Mouse (Mus musculus) hindbrain, postnatal 0 days (tissue): ENCODE measurements around the gene Ccl7. TPM values are rescaled to one million over a fixed set of nuclear protein-coding genes. Genes with fewer than 3 reads are reported as not detected.

Source experiments
- ATAC-seq: fragments of 200-750 bp; cut with Nextera tagmentation; 2 replicates; pipeline ENCODE4 v1.8.0; 2017; ENCODE audit warnings: mild to moderate bottlenecking, moderate TSS enrichment, moderate library complexity
- DNase-seq: peaks from one replicate; pipeline ENCODE4 v3.0.0-alpha.2; 2015; ENCODE audit warnings: low spot score
- H3K27ac ChIP-seq: fragments of 300-500 bp; sonication (generic); 2 replicates; pipeline ENCODE4 v1.5.1; 2014; ENCODE audit warnings: mild to moderate bottlenecking
- H3K27me3 ChIP-seq: fragments of 300-500 bp; sonication (generic); 2 replicates; pipeline ENCODE4 v1.6.1; 2014; ENCODE audit warnings: low read length, mixed read lengths; ENCODE audit not compliant: insufficient read depth
- H3K36me3 ChIP-seq: fragments of 300-500 bp; sonication (generic); 2 replicates; pipeline ENCODE4 v1.6.1; 2014; ENCODE audit warnings: low read length, mixed read lengths; ENCODE audit not compliant: insufficient read depth
- H3K4me1 ChIP-seq: fragments of 300-500 bp; sonication (generic); 2 replicates; pipeline ENCODE4 v1.6.1; 2014; ENCODE audit warnings: antibody characterized with exemption, low read length, mixed read lengths; ENCODE audit not compliant: insufficient read depth
- H3K4me2 ChIP-seq: fragments of 300-500 bp; sonication (generic); 2 replicates; pipeline ENCODE4 v1.6.1; 2014; ENCODE audit warnings: low read depth, mild to moderate bottlenecking, low read length, moderate library complexity, mixed read lengths
- H3K4me3 ChIP-seq: fragments of 300-500 bp; sonication (generic); 2 replicates; pipeline ENCODE4 v1.5.1; 2014; ENCODE audit warnings: low read length
- H3K9ac ChIP-seq: fragments of 300-500 bp; sonication (generic); replicated peaks from 2 replicates; pipeline ENCODE4 v1.6.1; 2014; ENCODE audit warnings: mild to moderate bottlenecking, low read length, moderate library complexity, mixed read lengths
- H3K9me3 ChIP-seq: fragments of 300-500 bp; sonication (generic); 2 replicates; pipeline ENCODE4 v1.6.1; 2016; ENCODE audit warnings: low read length, mixed read lengths
- CTCF ChIP-seq: IDR thresholded peaks from 2 replicates; pipeline ENCODE4 v1.5.1; 2016; ENCODE audit warnings: antibody characterized with exemption, control low read depth, low read depth
- WGBS: fragments of 180-500 bp; shearing (Covaris S2); extraction: QIAGEN DNeasy Blood & Tissue Kit; methylation state at CpG from one replicate; pipeline ENCODE4 v1.1.7; 2014; 5-methylcytosine and 5-hydroxymethylcytosine counted together
- polyA plus RNA-seq: library from polyadenylated mRNA; unstranded; fragments of >200 nt; fragmentation: Nextera tagmentation; extraction: Ambion mirVana; gene quantifications from 2 replicates; pipeline ENCODE4 v1.2.1, GENCODE M21; 2015
- total RNA-seq: library from RNA; depleted of rRNA; stranded (reverse); fragments of >200 nt; gene quantifications from 2 replicates; pipeline ENCODE4 v1.2.3, GENCODE M21; 2014

Ccl7 gene
- total and polyA plus RNA-seq, 2 experiments from 2014 or later, result 0.42 to 1.1 TPM

GRCm38 (mm10) chr11:82019389-82019788, 26.1 kb upstream of the Ccl7 start:
- DNase-seq (no peak), ATAC-seq (no peak)
- TF ChIP-seq CTCF, result no peak
- H3K4me1 ChIP-seq, result no peaks in the 10 kb centered on the region
- WGBS, result 23% methylated on average over 2 of the region's 2 CpGs
- H3K4me2 ChIP-seq, result no peak overlapping the region
- H3K9ac ChIP-seq, result no peak overlapping the region
- no peaks in the 10 kb centered on the region for H3K27me3 ChIP-seq
- H3K4me3 ChIP-seq, result no peak overlapping the region
- H3K27ac ChIP-seq, result no peak overlapping the region
- no peaks in the 10 kb centered on the region for H3K9me3 ChIP-seq
- H3K36me3 ChIP-seq, result no peaks in the 10 kb centered on the region

GRCm38 (mm10) chr11:82019793-82020192, 25.7 kb upstream of the Ccl7 start:
- ATAC-seq (no peak), DNase-seq (no peak)
- H3K27me3 ChIP-seq, result no peaks in the 10 kb centered on the region
- no peak overlapping the region for H3K27ac ChIP-seq
- H3K36me3 ChIP-seq, result no peaks in the 10 kb centered on the region
- H3K9me3 ChIP-seq, result no peaks in the 10 kb centered on the region
- TF ChIP-seq CTCF, result no peak
- no peaks in the 10 kb centered on the region for H3K4me1 ChIP-seq
- H3K4me3 ChIP-seq, result no peak overlapping the region
- no peak overlapping the region for H3K9ac ChIP-seq
- no peak overlapping the region for H3K4me2 ChIP-seq

- Histone ChIP-seq H3K9ac (no peak overlapping the region), H3K4me3 (no peak overlapping the region), H3K27ac (no peak overlapping the region), H3K27me3 (no peaks in the 10 kb centered on the region), H3K4me2 (no peak overlapping the region), H3K36me3 (no peaks in the 10 kb centered on the region), H3K4me1 (no peaks in the 10 kb centered on the region), H3K9me3 (no peaks in the 10 kb centered on the region)
- ATAC-seq (no peak), DNase-seq (no peak)
- TF ChIP-seq CTCF, result no peak
- WGBS, result 66% methylated on average over 3 of the region's 3 CpGs
Observed at GRCm38 (mm10) chr11:82021406-82021805, 24.1 kb upstream of the Ccl7 start.

DNA sequence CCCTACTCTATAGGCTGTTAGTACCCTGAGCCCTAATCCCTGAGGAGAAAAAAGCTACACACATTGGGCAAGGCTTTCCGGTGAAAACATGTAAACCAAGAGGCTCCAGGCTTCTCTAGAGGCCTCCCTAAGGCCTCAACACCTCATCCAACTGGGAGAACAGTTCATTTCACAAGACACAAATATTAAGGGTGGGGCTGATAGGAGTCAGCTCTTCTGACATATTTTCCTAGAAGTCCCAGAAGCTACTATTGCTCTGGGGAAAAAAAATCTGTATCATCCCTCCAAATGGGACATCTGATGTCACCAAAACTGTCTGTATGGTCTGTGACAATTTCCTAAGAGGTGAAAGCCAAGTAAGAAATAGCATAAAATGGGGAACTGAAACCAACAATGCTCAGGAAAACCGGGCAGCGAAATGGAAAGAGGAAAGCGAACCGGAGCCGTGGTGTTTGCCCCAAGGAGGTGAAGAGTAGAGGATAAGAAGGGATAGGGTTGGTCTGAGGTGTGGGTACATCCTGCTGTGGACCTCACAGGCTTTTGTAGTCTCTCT, 22.9 kb upstream of the Ccl7 start:
- ATAC-seq, result no peak
- Histone ChIP-seq H3K27me3 (no peaks in the 10 kb centered on the region), H3K27ac (no peak overlapping the region), H3K9ac (no peak overlapping the region), H3K9me3 (no peaks in the 10 kb centered on the region), H3K4me1 (no peaks in the 10 kb centered on the region), H3K36me3 (no peaks in the 10 kb centered on the region), H3K4me2 (no peak overlapping the region), H3K4me3 (no peak overlapping the region)
- 90% methylated on average over 6 of the region's 6 CpGs for WGBS
- TF ChIP-seq CTCF, result no peak
- DNase-seq, result no peak

DNA sequence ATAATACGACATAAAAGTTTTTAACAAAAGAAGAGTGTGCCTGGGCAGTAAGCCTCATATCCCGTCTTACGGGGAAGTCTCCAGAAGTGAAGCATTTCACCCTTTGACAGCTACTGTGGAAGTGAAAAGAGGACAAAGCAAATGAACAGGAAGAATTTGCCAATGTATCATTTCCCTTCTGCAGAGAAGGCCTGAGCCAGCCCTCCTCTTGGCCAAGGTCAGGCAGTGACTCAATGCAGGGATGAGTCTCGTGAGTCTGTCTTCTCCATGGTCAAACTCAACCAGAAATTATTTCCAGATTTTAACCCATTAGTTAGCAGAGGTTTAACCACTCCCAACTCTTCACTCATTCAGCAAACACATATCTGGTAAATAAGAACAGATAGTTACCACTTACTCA, 21.7 kb upstream of the Ccl7 start:
- 85% methylated on average over 4 of the region's 4 CpGs for WGBS
- Histone ChIP-seq H3K9ac (no peak overlapping the region), H3K4me3 (no peak overlapping the region), H3K4me2 (no peak overlapping the region), H3K36me3 (no peaks in the 10 kb centered on the region), H3K9me3 (no peaks in the 10 kb centered on the region), H3K4me1 (no peaks in the 10 kb centered on the region), H3K27me3 (no peaks in the 10 kb centered on the region), H3K27ac (no peak overlapping the region)
- DNase-seq (no peak), ATAC-seq (no peak)
- TF ChIP-seq CTCF, result no peak

DNA sequence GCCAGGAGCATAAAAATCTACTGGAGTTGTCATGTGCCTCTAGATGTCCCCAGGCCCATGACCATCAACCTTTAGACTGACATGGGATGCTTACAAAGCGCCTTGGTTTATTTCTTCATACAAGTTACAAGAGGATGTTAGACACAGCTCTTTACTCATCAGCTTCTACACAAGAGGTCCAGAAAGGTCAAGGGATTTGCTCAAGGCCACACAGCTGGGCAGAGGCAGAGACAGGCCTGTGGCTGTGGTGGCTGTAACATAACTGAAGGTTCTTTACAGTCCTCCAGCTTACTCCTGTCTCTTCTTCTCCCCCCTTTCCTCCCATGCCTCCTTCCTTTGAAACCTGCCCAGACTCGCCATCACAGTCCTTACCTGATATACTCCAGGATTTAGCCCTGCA, 15.3 kb upstream of the Ccl7 start:
- Histone ChIP-seq H3K4me3 (no peak overlapping the region), H3K27ac (no peak overlapping the region), H3K4me1 (peaks cover 9% of the 10 kb centered on the region; the same call in 1 of the 2 replicates), H3K27me3 (no peaks in the 10 kb centered on the region), H3K36me3 (no peaks in the 10 kb centered on the region), H3K9me3 (no peaks in the 10 kb centered on the region), H3K4me2 (no peak overlapping the region), H3K9ac (no peak overlapping the region)
- 88% methylated on average over 2 of the region's 2 CpGs for WGBS
- no peak for ATAC-seq
- no peak for DNase-seq
- TF ChIP-seq CTCF, result no peak

DNA sequence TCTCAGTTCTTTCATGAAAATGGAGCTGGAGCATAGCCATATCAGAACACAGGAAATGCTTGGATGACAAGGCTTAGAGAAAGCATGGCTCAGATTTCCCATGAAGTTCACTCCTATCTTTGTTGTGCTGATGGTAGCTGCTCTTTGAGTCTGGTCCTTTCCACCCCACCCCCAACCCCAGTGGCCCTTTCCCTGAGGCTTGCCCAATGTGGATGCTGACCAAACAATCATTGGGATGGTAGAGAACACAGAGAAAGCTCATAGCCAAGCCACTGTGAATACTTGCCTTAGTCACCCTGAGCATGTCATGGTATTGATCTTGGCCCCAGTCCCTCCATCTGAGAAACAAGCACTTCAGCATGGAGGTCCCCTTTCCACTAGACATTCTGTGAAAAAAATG, 13.4 kb upstream of the Ccl7 start:
- H3K27me3 ChIP-seq, result no peaks in the 10 kb centered on the region
- TF ChIP-seq CTCF, result no peak
- H3K9ac ChIP-seq, result no peak overlapping the region
- no peak overlapping the region for H3K4me3 ChIP-seq
- H3K4me1 ChIP-seq, result peaks cover 9% of the 10 kb centered on the region; the same call in 1 of the 2 replicates
- no peak overlapping the region for H3K4me2 ChIP-seq
- no peak overlapping the region for H3K27ac ChIP-seq
- H3K36me3 ChIP-seq, result no peaks in the 10 kb centered on the region
- DNase-seq, result no peak
- no peaks in the 10 kb centered on the region for H3K9me3 ChIP-seq
- ATAC-seq, result no peak
